Mouse (Mus musculus) ES-E14 (cell line): ENCODE data around the gene Ccm2. TPM values are rescaled to one million over a fixed set of nuclear protein-coding genes. Genes with fewer than 3 reads are reported as not detected.

Experiments used
- DNase-seq: peaks from one replicate; pipeline ENCODE4 v3.0.0-alpha.2; 2013; ENCODE audit warnings: low read depth, low spot score
- H3K27ac ChIP-seq: 2 replicates; pipeline ENCODE4 v1.5.1; 2012; ENCODE audit warnings: low read depth, mild to moderate bottlenecking, low read length, moderate library complexity, mixed read lengths; ENCODE audit not compliant: poor library complexity, insufficient read depth, severe bottlenecking
- H3K36me3 ChIP-seq: 2 replicates; pipeline ENCODE4 v1.6.1; 2012; ENCODE audit warnings: mild to moderate bottlenecking, low read length, moderate library complexity, mixed read lengths; ENCODE audit not compliant: control insufficient read depth, poor library complexity, insufficient read depth, severe bottlenecking
- H3K4me1 ChIP-seq, 2 experiments: fragments of 150-350 bp in 1 of 2; sonication (generic) in 1 of 2; 2 replicates each; pipeline ENCODE4 v1.6.1; 2012; ENCODE audit warnings: low read length in 2 of 2, mild to moderate bottlenecking in 1 of 2, mixed read lengths in 1 of 2; ENCODE audit not compliant: control insufficient read depth in 2 of 2, insufficient read depth in 2 of 2, poor library complexity in 1 of 2
- H3K4me3 ChIP-seq, 2 experiments: fragments of 150-350 bp in 1 of 2; sonication (generic) in 1 of 2; 2 replicates each; pipeline ENCODE4 v1.5.1; 2012; ENCODE audit warnings: low read length in 2 of 2, low read depth in 1 of 2, mild to moderate bottlenecking in 1 of 2, mixed read lengths in 1 of 2; ENCODE audit not compliant: insufficient read depth in 1 of 2, poor library complexity in 1 of 2, severe bottlenecking in 1 of 2
- H3K9ac ChIP-seq: 2 replicates; pipeline ENCODE4 v1.6.1; 2012; ENCODE audit warnings: low read depth, mild to moderate bottlenecking, low read length, mixed read lengths; ENCODE audit not compliant: poor library complexity, insufficient read depth, severe bottlenecking
- H3K9me3 ChIP-seq: fragments of 150-350 bp; sonication (generic); 2 replicates; pipeline ENCODE4 v1.6.1; 2012; ENCODE audit warnings: low read depth, mild to moderate bottlenecking, low read length; ENCODE audit not compliant: control insufficient read depth, insufficient read depth
- CHD2 ChIP-seq: IDR thresholded peaks from 2 replicates; pipeline ENCODE4 v1.6.1; 2014; ENCODE audit warnings: mild to moderate bottlenecking, low read depth, low read length, inconsistent platforms
- HCFC1 ChIP-seq: IDR thresholded peaks from 2 replicates; pipeline ENCODE4 v1.6.1; 2012; ENCODE audit warnings: low read length, inconsistent platforms, borderline replicate concordance; ENCODE audit not compliant: insufficient read depth
- MAFK ChIP-seq: IDR thresholded peaks from 2 replicates; pipeline ENCODE4 v1.6.1; 2014; ENCODE audit warnings: mild to moderate bottlenecking, low read depth, low read length, inconsistent platforms; ENCODE audit not compliant: insufficient read depth
- ZC3H11A ChIP-seq: IDR thresholded peaks from 2 replicates; pipeline ENCODE4 v1.6.1; 2012; ENCODE audit warnings: low read depth, mild to moderate bottlenecking, inconsistent platforms, low read length, borderline replicate concordance
- ZNF384 ChIP-seq: IDR thresholded peaks from 2 replicates; pipeline ENCODE4 v1.6.1; 2012; ENCODE audit warnings: low read depth, low read length, inconsistent platforms
- in situ Hi-C, 2 experiments: fragments of 600-800 bp; cut with MboI; formaldehyde crosslinking; loops; one replicate each; pipeline ENCODE4 v1.15.1; 2025; ENCODE audit warnings: low sequenced_read_pairs in 2 of 2, inconsistent platforms in 1 of 2; ENCODE audit not compliant: unreplicated experiment in 2 of 2
- total RNA-seq: library from RNA; depleted of rRNA; stranded (reverse); fragments of 300-350 nt; gene quantifications from 2 replicates; pipeline ENCODE4 v1.2.3, GENCODE M21; 2012

The Ccm2 gene
- total RNA-seq, 1 experiment = 36.7 TPM

GRCm38 (mm10) chr11:6599011-6599681 lies 52.5 kb downstream of the Ccm2 start:
- Histone ChIP-seq H3K4me3 (no peak overlapping the region; a peak in 1 of 4 replicates), H3K36me3 (peaks cover 17% of the 10 kb centered on the region)

GRCm38 (mm10) chr11:6599831-6600230 lies 53.1 kb downstream of the Ccm2 start:
- Histone ChIP-seq H3K4me1 (peaks cover 2 to 13% of the 10 kb centered on the region in 2 experiments; a peak in 3 of 4 replicates), H3K27ac (no peak overlapping the region), H3K36me3 (peaks cover 17% of the 10 kb centered on the region), H3K4me3 (no peak overlapping the region), H3K9ac (no peak overlapping the region), H3K9me3 (no peaks in the 10 kb centered on the region)
- no peak for DNase-seq
- in situ Hi-C loops = no loop called here
- TF ChIP-seq ZC3H11A (no peak), ZNF384 (no peak), CHD2 (no peak), MAFK (no peak), HCFC1 (no peak)

More at GRCm38 (mm10) chr11:6599011-6599681, 52.5 kb downstream of the Ccm2 start:
- no peak for TF ChIP-seq MAFK
- no peak for DNase-seq
- Histone ChIP-seq H3K4me1 (peaks cover 2 to 13% of the 10 kb centered on the region in 2 experiments; a peak in 3 of 4 replicates), H3K9ac (no peak overlapping the region), H3K9me3 (no peaks in the 10 kb centered on the region), H3K27ac (no peak overlapping the region)
- in situ Hi-C loops = no loop called here

- Histone ChIP-seq H3K4me1 (peaks cover 2 to 13% of the 10 kb centered on the region in 2 experiments; a peak in 3 of 4 replicates), H3K9ac (no peak overlapping the region), H3K9me3 (no peaks in the 10 kb centered on the region), H3K4me3 (no peak overlapping the region), H3K27ac (no peak overlapping the region), H3K36me3 (peaks cover 17% of the 10 kb centered on the region)
- in situ Hi-C loops = no loop called here
- TF ChIP-seq CHD2 = no peak
- no peak for TF ChIP-seq MAFK
- TF ChIP-seq HCFC1 = no peak
- no peak for TF ChIP-seq ZC3H11A
- no peak for TF ChIP-seq ZNF384
- no peak for DNase-seq
These were observed 53.7 kb downstream of the Ccm2 start for GRCm38 (mm10) chr11:6600284-6600944.

- TF ChIP-seq CHD2 (no peak), ZC3H11A (no peak), MAFK (no peak), ZNF384 (no peak), HCFC1 (no peak)
- Histone ChIP-seq H3K4me1 (peaks cover 2 to 13% of the 10 kb centered on the region in 2 experiments; a peak in 3 of 4 replicates), H3K36me3 (peaks cover 8% of the 10 kb centered on the region; the same call in 1 of the 2 replicates), H3K27ac (no peak overlapping the region), H3K4me3 (no peak overlapping the region), H3K9ac (no peak overlapping the region), H3K9me3 (no peaks in the 10 kb centered on the region)
- in situ Hi-C loops = no loop called here
- DNase-seq = no peak
These were observed 55.2 kb downstream of the Ccm2 start for GRCm38 (mm10) chr11:6601649-6602480.
